Mouse (Mus musculus): ENCODE measurements around the gene Gm10447. TPM values are rescaled to one million over a fixed set of nuclear protein-coding genes. Genes with fewer than 3 reads are reported as not detected.

The Gm10447 gene
- polyA plus RNA-seq, 1 experiment from 2014 or later: 0.12 TPM

DNA sequence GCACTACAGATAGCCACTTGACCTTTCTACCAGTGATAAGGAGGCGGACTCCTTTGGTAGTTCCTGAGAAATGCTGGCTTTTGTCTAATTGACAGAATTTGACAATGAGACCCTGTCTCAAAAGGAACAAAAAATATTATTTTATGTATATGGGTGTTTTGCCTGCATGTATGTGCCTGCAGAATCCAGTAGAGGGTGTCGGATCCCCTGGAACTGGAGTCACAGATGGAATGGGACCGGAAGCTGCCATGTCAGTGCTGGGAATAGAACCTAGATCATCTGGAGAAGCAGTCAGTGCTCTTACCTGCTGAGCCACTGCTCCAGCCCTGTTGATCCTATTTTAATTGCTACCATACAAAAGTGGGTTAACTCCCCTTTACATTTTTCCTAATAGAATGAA, 15.8 kb upstream of the Gm10447 start:
- 80% methylated on average over 3 of the region's 3 CpGs for WGBS
- H3K4me1 ChIP-seq: peaks cover 28% of the 10 kb centered on the region
- no peak for ATAC-seq (ENCODE audit: low FRiP score)

DNA sequence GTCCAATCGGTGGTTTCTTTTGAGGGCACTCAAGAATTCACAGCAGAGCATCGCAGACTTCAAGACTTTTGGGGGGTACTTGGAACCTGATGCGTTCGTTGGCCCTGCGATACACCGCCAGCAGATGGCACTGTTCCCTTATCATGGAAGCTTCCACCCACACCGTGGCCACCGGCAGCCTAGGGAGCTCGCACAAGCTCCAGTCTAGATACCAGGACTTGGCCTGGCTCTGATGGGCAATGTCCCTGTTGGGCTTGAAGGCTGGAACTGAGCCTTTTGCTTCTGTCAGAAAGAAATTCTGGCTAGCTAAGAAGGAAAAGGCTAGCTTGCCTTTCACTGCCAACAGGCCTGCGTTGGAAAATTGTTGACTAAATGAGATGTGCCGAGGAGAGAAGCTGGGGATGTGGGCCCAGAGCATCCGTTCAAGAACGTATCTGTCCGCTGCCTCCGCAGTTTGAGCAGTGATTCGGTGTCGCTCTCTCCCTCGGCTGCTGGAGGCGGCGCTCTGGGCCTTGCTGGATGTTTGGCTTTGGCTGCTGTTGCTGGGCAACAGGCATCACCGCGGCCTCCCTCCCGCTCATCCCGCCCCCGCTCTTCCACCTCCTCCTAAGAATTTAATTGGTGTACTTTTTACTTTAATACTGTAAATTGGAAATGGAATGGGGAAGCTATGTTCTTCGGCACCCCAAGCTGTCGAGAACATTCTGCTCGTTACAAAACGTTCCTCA, 13.2 kb upstream of the Gm10447 start, which contains the start of gene Gm9837:
TSS of gene Gm9837 (minus strand) at position 512 of the 728 bp plus-strand sequence.
- ATAC-seq (ENCODE audit: low FRiP score): peak; percentile 80
- 0 out of 2 replicates have a peak within 1 kb of the TSS, but pooled peaks have one; percentile 2 for H3K9ac ChIP-seq
- peak within 1 kb of the TSS; percentile 7; the same call in 1 of the 2 replicates for H3K4me3 ChIP-seq
- H3K9me3 ChIP-seq (replicated peaks): no peaks in the 10 kb centered on the region
- peak within 1 kb of the TSS; percentile 30 for H3K27ac ChIP-seq
- peaks cover 25% of the 10 kb centered on the region for H3K4me1 ChIP-seq
- H3K27me3 ChIP-seq: peaks cover 86% of the 10 kb centered on the region
- peak within 1 kb of the TSS; percentile 45 for H3K4me2 ChIP-seq (replicated peaks)
- no peaks in the 10 kb centered on the region for H3K36me3 ChIP-seq
- 2% methylated on average over 29 of the region's 29 CpGs for WGBS

More for the DNA sequence above, 15.8 kb upstream of the Gm10447 start:
- Histone ChIP-seq H3K4me3 (no peak overlapping the region), H3K36me3 (no peaks in the 10 kb centered on the region), H3K27ac (no peak overlapping the region), H3K27me3 (peaks cover 73% of the 10 kb centered on the region), H3K9ac (no peak overlapping the region), H3K9me3 (replicated peaks) (no peaks in the 10 kb centered on the region), H3K4me2 (replicated peaks) (no peak overlapping the region)

DNA sequence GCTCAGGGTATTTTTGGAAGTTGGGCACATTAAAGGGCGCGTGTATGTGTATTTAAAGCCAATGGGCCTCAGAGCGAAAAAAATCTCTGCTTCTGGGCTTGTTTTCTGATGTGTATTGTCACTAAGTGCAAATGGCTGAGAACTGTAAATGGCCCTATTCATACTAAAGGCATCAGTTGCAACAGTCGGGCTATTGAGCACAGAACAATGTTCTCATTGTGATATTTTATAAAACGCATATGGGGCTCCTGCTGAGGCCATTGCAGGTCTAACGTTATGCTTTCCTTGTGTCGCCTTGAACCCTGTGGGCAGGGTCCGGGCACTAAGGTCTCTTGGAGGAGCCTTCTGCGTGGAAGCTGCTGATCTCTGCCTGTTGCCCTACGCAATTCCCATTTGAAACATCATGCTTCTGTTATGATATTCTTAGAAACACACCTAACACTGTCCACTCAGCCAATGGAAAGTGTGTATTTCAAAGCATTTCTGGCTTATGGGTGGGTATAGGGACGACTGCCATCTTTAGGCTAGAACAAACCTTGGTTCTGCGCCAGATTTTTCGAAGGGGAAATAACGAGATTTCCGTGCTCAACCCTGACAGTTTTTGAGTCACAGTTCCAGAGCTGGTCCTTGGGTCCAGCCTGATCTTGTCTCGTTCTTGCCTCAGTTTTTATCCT, 12.5 kb upstream of the Gm10447 start:
- peak overlapping the region; percentile 45; the same call in 1 of the 2 replicates for H3K4me2 ChIP-seq (replicated peaks)
- 29% methylated on average over 16 of the region's 16 CpGs for WGBS
- no peak overlapping the region for H3K9ac ChIP-seq
- no peak overlapping the region for H3K4me3 ChIP-seq
- peak overlapping the region; percentile 30 for H3K27ac ChIP-seq
- H3K4me1 ChIP-seq: peaks cover 25% of the 10 kb centered on the region
- H3K36me3 ChIP-seq: no peaks in the 10 kb centered on the region
- H3K27me3 ChIP-seq: peaks cover 86% of the 10 kb centered on the region
- no peaks in the 10 kb centered on the region for H3K9me3 ChIP-seq (replicated peaks)
- no peak for ATAC-seq (ENCODE audit: low FRiP score)

DNA sequence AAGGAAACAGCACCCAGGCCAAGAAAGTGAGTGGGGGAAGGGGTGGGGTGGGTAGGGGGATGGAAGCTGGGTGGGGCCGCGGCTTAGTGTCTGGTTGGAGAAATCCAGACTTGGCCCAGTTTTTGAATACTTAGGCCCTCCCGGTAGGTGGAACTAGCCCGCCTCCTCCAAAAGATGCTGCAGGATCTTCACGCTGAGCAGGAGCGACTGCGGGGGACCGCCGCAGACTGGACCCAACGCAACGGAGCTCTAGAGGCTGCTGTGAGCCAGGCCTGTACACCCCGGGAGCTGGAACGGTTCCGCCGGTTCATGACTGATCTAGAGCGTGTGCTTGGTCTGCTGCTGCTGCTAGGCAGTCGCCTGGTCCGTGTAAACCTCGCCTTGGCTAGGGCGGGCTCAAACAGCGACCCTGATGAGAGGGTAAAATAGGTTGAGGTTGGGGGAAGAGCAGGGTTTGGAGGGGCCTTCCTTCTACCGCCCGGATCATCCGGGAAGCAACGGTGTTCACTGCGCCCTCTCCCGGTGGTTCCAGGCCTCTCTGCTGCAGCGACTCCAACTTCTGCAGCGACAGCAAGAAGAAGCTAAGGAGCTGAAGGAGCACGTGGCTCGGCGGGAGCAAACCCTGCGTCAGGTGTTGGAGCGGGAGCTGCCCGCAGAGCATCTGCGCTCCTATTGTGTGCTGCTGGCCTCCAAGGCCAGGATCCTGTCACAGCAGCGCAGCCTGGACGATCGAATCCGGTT, 9.5 kb upstream of the Gm10447 start:
- ATAC-seq (ENCODE audit: low FRiP score): peak; percentile 21; the same call in 1 of the 2 replicates
- Histone ChIP-seq H3K4me2 (replicated peaks) (peak overlapping the region; percentile 51), H3K4me3 (peak overlapping the region; percentile 26), H3K27ac (no peak overlapping the region), H3K9ac (peak overlapping the region; percentile 38; the same call in 1 of the 2 replicates), H3K4me1 (peaks cover 34% of the 10 kb centered on the region), H3K9me3 (replicated peaks) (no peaks in the 10 kb centered on the region), H3K36me3 (no peaks in the 10 kb centered on the region), H3K27me3 (peaks cover 88% of the 10 kb centered on the region)
- 3% methylated on average over 40 of the region's 40 CpGs for WGBS

DNA sequence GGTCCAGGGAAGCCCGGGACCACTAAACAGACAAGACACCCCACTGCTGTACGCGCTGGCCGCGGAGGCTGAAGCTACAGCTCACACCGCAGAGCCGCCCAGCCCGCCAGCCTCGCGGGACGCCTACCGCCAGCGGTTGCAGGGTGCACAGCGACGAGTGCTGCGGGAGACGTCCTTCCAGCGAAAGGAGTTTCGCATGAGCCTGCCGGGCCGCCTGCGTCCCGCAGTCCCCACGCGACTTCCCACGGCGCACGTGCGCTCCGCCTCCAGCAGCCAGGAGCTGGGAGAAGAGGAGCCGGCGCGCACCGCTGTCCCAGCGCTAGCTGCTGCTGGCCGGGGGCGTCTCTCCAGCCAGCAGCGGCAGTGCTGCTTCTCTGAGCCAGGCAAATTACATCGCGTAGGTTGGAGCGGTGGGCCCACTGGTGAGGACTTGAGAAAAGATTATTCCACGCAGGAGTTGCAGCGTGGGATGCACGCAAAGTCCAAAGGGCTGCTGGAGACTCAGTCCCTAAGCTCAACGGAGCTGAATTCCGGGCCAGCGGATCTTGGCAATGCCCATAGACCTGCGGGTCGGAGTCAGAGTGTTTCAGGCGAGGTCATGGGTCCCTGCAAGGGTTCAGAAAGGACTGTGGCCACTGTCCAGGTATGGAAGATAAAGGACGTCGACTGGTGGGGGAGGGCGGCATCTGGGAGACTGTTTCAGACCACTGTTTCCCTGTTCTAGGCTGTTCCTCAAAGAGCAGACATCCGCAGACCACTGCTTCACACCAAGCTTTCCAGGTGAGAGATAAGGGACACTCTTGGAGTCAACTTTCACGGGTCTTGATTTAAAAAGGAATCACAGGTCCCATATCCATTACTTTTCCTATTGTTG, 6.9 kb upstream of the Gm10447 start:
- ATAC-seq (ENCODE audit: low FRiP score): no peak
- H3K4me2 ChIP-seq (replicated peaks): peak overlapping the region; percentile 69
- no peak overlapping the region for H3K27ac ChIP-seq
- peak overlapping the region; percentile 34 for H3K4me3 ChIP-seq
- no peaks in the 10 kb centered on the region for H3K36me3 ChIP-seq
- H3K27me3 ChIP-seq: peaks cover 86% of the 10 kb centered on the region
- 6% methylated on average over 55 of the region's 55 CpGs for WGBS
- peak overlapping the region; percentile 25 for H3K9ac ChIP-seq
- no peaks in the 10 kb centered on the region for H3K9me3 ChIP-seq (replicated peaks)
- peaks cover 17% of the 10 kb centered on the region for H3K4me1 ChIP-seq

DNA sequence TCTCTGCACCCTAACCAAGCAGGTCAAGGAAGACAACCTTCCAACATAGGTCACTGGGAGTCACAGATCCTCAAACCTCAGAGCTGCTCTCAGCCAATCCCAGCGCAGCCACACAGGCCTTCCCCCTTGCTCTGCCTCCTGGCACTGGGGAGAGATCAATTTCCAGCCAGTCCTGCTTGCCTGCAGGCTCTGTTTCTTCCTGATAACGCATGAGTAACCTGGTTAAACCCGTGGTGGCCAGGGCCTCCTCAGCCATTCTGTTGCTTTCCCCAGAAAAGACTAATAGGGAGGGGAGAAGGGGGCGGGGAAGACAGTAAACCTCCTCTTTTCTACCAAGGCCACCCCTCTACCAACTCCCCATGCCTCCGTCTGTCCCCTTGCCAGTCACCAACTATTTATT, 4.8 kb upstream of the Gm10447 start:
- Histone ChIP-seq H3K4me1 (peaks cover 23% of the 10 kb centered on the region), H3K9me3 (replicated peaks) (no peaks in the 10 kb centered on the region), H3K4me2 (replicated peaks) (no peak overlapping the region), H3K27me3 (peaks cover 89% of the 10 kb centered on the region), H3K36me3 (no peaks in the 10 kb centered on the region), H3K27ac (no peak overlapping the region), H3K9ac (no peak overlapping the region), H3K4me3 (no peak overlapping the region)
- no peak for ATAC-seq (ENCODE audit: low FRiP score)
- 19% methylated on average over 5 of the region's 5 CpGs for WGBS

DNA sequence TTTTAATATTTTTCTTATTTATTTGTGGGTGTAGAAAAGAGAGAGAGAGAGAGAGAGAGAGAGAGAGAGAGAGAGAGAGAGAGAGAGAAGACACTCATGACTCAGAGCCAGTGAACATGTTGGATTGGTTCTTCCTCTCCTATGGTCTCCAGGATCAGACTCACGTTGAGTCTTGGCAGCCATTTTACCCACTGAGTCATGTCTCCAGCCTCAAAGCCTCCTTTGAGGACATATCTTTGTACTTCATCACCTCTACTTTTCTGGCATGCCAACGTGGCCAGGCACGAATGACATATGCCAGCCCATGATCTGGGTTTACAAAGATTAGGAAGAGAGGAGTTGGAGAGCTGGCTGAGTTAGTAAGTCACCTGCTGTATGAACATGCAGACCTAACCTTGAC, 3.3 kb upstream of the Gm10447 start:
- H3K4me3 ChIP-seq: no peak overlapping the region
- H3K4me1 ChIP-seq: peaks cover 17% of the 10 kb centered on the region
- no peak overlapping the region for H3K27ac ChIP-seq
- no peak overlapping the region for H3K9ac ChIP-seq
- H3K36me3 ChIP-seq: no peaks in the 10 kb centered on the region
- 83% methylated on average over 3 of the region's 3 CpGs for WGBS
- no peaks in the 10 kb centered on the region for H3K9me3 ChIP-seq (replicated peaks)
- no peak for ATAC-seq (ENCODE audit: low FRiP score)
- H3K27me3 ChIP-seq: peaks cover 86% of the 10 kb centered on the region
- H3K4me2 ChIP-seq (replicated peaks): no peak overlapping the region

DNA sequence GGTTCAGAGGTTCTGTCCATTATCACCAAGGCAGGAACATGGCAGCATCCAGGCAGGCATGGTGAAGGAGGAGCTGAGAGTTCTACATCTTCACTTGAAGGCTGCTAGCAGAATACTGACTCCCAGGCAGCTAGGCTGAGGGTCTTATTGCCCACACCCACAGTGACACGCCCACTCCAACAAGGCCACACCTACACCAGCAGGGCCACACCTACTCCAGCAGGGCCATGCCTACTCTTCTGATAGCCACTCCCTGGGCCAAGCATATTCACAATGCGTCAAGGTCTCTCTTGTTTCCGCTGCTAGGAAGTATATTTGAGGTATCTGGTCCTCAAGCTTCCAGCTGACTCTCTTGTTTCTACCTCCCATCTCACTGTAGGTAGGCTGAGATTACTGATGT, 2.1 kb upstream of the Gm10447 start:
- H3K27me3 ChIP-seq: peaks cover 78% of the 10 kb centered on the region
- H3K4me2 ChIP-seq (replicated peaks): no peak overlapping the region
- ATAC-seq (ENCODE audit: low FRiP score): no peak
- no peak overlapping the region for H3K27ac ChIP-seq
- no peak overlapping the region for H3K9ac ChIP-seq
- 65% methylated on average over 3 of the region's 3 CpGs for WGBS
- peaks cover 17% of the 10 kb centered on the region for H3K4me1 ChIP-seq
- no peaks in the 10 kb centered on the region for H3K9me3 ChIP-seq (replicated peaks)
- no peaks in the 10 kb centered on the region for H3K36me3 ChIP-seq
- no peak overlapping the region for H3K4me3 ChIP-seq

DNA sequence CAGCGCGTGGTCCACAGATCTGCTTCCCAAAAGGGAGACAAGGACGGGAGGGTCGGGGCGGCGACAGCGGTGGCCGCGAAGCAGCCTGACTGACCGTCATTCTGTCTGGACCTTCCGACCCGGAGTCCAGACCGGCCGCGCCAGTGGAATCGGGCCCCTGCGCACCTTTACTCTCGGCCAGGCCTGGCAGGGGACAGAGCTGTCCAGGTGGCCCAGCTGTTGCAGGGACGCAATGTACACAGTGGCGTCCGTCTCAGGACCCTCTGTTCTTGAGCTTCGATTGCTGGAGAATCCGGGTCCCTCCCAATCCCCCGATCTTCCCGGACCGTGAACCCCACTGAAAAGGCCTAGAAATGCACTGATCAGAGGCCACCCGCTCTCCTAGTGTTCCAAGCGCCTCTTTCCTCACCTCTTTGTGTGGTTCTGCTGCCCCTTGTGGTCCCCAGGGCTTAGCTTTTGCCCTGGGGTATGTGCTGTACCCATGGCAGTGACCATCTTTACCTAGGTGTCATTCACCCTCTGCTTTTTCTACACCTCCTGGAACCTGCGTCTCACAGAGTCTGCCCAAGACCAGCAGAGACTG, 553 bp upstream of the Gm10447 start:
- no peak overlapping the region for H3K27ac ChIP-seq
- no peaks in the 10 kb centered on the region for H3K9me3 ChIP-seq (replicated peaks)
- WGBS: 5% methylated on average over 29 of the region's 29 CpGs
- peak overlapping the region; percentile 48 for H3K4me3 ChIP-seq
- H3K36me3 ChIP-seq: no peaks in the 10 kb centered on the region
- H3K4me2 ChIP-seq (replicated peaks): peak overlapping the region; percentile 75
- peak overlapping the region; percentile 51 for H3K9ac ChIP-seq
- H3K27me3 ChIP-seq: peaks cover 62% of the 10 kb centered on the region
- H3K4me1 ChIP-seq: peaks cover 7% of the 10 kb centered on the region
- no peak for ATAC-seq (ENCODE audit: low FRiP score)

DNA sequence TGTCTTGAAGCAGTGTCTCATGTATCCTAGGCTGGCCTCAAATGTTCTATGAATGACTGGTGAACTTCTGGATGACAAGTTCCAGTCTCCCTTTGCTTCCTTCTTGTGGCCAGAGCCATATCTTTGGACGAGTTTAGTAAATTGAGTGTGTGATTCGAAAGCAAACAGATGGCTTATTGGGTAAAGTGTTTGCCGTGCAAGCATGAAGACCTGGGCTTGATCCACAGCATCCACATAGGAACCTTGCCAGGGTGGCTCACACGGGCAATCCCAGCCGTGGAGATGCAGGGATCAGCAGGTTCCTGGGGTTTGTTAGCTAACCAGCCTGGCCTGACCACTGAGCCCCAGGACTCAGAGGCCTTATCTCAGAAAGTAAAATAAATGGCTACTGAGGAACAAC, 3.9 kb downstream of the Gm10447 start:
- Histone ChIP-seq H3K4me2 (replicated peaks) (no peak overlapping the region), H3K4me1 (peaks cover 7% of the 10 kb centered on the region), H3K4me3 (no peak overlapping the region), H3K9ac (no peak overlapping the region), H3K9me3 (replicated peaks) (no peaks in the 10 kb centered on the region), H3K27ac (no peak overlapping the region), H3K36me3 (no peaks in the 10 kb centered on the region), H3K27me3 (peaks cover 29% of the 10 kb centered on the region)
- ATAC-seq (ENCODE audit: low FRiP score): no peak
- 89% methylated on average over 5 of the region's 5 CpGs for WGBS

DNA sequence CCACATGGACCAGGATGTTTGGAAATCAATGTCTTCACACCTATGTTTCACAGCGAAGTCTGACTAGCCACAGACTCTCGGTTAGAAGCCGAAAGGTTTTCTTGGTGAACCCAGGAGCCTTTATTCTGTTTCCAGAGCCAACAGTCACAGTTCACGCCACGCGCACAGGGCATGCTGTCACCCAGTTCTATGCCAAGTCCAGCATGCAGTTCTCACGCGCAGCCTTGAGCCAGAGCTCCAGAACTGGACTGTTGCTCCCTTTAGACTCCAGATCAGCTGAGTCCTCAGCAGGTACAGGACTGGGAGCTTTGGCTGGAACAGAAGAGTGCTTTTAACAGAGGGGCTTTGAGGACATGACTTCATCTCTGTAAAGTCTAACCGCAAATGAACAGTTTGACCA, 4.5 kb downstream of the Gm10447 start:
- H3K27me3 ChIP-seq: peaks cover 22% of the 10 kb centered on the region
- H3K4me1 ChIP-seq: peaks cover 6% of the 10 kb centered on the region
- ATAC-seq (ENCODE audit: low FRiP score): no peak
- no peaks in the 10 kb centered on the region for H3K9me3 ChIP-seq (replicated peaks)
- no peak overlapping the region for H3K4me3 ChIP-seq
- H3K9ac ChIP-seq: no peak overlapping the region
- H3K4me2 ChIP-seq (replicated peaks): no peak overlapping the region
- H3K36me3 ChIP-seq: no peaks in the 10 kb centered on the region
- no peak overlapping the region for H3K27ac ChIP-seq
- 97% methylated on average over 9 of the region's 9 CpGs for WGBS

Data from hindbrain, embryonic 12.5 days (tissue).